Mouse (Mus musculus): ENCODE data around the gene Mcidas.

DNA sequence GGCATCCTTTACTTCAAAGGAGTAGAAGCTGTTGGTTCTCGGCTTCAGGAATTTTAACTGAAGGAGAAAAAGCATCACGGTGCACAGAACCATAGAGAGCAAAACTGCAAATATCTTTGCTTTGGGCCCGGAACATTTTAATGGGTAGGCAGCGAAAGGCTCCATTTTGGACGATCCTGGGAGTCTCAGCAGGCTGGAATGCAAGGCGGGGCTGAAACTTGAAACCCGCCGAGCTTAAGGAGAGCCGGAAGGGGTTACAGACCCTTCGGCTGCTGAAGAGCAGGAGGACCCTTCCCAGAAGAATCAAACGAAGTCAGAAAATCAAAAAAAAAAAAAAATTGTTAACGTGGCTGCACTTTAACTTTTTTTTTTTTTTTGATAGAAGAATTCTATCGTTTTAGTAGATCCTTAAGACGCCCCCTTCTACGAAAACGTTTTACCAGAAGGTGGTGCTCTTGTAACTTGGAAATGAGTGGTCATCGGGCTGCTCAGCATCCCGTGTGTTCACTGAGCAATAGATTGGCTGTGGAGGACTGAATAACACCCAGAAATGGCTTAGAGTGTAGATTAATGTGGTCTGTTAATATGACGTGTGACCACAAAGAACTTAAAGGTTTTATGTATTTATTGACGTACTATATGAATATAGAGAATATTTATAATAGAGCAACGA lies 52.7 kb downstream of the Mcidas start, which contains the start of gene Gpx8:
- TF ChIP-seq CTCF (conservative IDR thresholded peaks at IDR 0.05; ENCODE audit: low read length), result peak; percentile 20; the same call in 1 of the 2 replicates
- no peak for TF ChIP-seq POU5F1 (IDR thresholded peaks at IDR 0.05; ENCODE audit: borderline replicate concordance, low read length)
